Mouse (Mus musculus): ENCODE measurements around the gene Dnah5. TPM values are rescaled to one million over a fixed set of nuclear protein-coding genes. Genes with fewer than 3 reads are reported as not detected.

Dnah5 gene
- polyA plus RNA-seq, 1 experiment from 2014 or later, result not detected

GRCm38 (mm10) chr15:28227316-28227715, 23.8 kb downstream of the Dnah5 start:
- no peaks in the 10 kb centered on the region for H3K36me3 ChIP-seq (replicated peaks; ENCODE audit: insufficient read depth, low read length)
- DNase-seq (no peak), ATAC-seq (no peak)
- no peak overlapping the region for H3K4me2 ChIP-seq (ENCODE audit: low read depth, low read length)
- no peak overlapping the region for H3K4me3 ChIP-seq (ENCODE audit: low read depth, low read length)
- H3K27me3 ChIP-seq (ENCODE audit: insufficient read depth, low read length), result no peaks in the 10 kb centered on the region
- no peaks in the 10 kb centered on the region for H3K9me3 ChIP-seq (ENCODE audit: low read length)
- TF ChIP-seq CTCF (IDR thresholded peaks at IDR 0.05; ENCODE audit: low read depth) (no peak), EP300 (IDR thresholded peaks at IDR 0.05; ENCODE audit: low read depth) (no peak)
- 47% methylated on average over 3 of the region's 3 CpGs for WGBS (ENCODE audit: insufficient replicate concordance)
- no peaks in the 10 kb centered on the region for H3K4me1 ChIP-seq (ENCODE audit: insufficient read depth)
- H3K9ac ChIP-seq (replicated peaks), result no peak overlapping the region
- no peak overlapping the region for H3K27ac ChIP-seq (ENCODE audit: low read depth)

GRCm38 (mm10) chr15:28260250-28260649, 56.7 kb downstream of the Dnah5 start:
- no peak overlapping the region for H3K27ac ChIP-seq (ENCODE audit: low read depth)
- H3K4me2 ChIP-seq (ENCODE audit: low read depth, low read length), result no peak overlapping the region
- no peaks in the 10 kb centered on the region for H3K4me1 ChIP-seq (ENCODE audit: insufficient read depth)
- no peak overlapping the region for H3K9ac ChIP-seq (replicated peaks)
- no peaks in the 10 kb centered on the region for H3K27me3 ChIP-seq (ENCODE audit: insufficient read depth, low read length)
- no peaks in the 10 kb centered on the region for H3K36me3 ChIP-seq (replicated peaks; ENCODE audit: insufficient read depth, low read length)
- no peak for ATAC-seq
- WGBS (ENCODE audit: insufficient replicate concordance), result 40% methylated on average over 1 of the region's 1 CpGs
- H3K4me3 ChIP-seq (ENCODE audit: low read depth, low read length), result no peak overlapping the region
- TF ChIP-seq CTCF (IDR thresholded peaks at IDR 0.05; ENCODE audit: low read depth), result no peak
- no peak for TF ChIP-seq EP300 (IDR thresholded peaks at IDR 0.05; ENCODE audit: low read depth)
- DNase-seq, result no peak
- no peaks in the 10 kb centered on the region for H3K9me3 ChIP-seq (ENCODE audit: low read length)

GRCm38 (mm10) chr15:28299438-28299837, 95.9 kb downstream of the Dnah5 start:
- no peaks in the 10 kb centered on the region for H3K36me3 ChIP-seq (replicated peaks; ENCODE audit: insufficient read depth, low read length)
- no peaks in the 10 kb centered on the region for H3K9me3 ChIP-seq (ENCODE audit: low read length)
- H3K9ac ChIP-seq (replicated peaks), result no peak overlapping the region
- H3K4me1 ChIP-seq (ENCODE audit: insufficient read depth), result no peaks in the 10 kb centered on the region
- no peaks in the 10 kb centered on the region for H3K27me3 ChIP-seq (ENCODE audit: insufficient read depth, low read length)
- TF ChIP-seq CTCF (IDR thresholded peaks at IDR 0.05; ENCODE audit: low read depth), result no peak
- no peak for TF ChIP-seq EP300 (IDR thresholded peaks at IDR 0.05; ENCODE audit: low read depth)
- 62% methylated on average over 4 of the region's 4 CpGs for WGBS (ENCODE audit: insufficient replicate concordance)
- no peak for DNase-seq
- no peak overlapping the region for H3K27ac ChIP-seq (ENCODE audit: low read depth)
- H3K4me2 ChIP-seq (ENCODE audit: low read depth, low read length), result no peak overlapping the region
- H3K4me3 ChIP-seq (ENCODE audit: low read depth, low read length), result no peak overlapping the region
- ATAC-seq, result no peak

- Histone ChIP-seq H3K4me2 (ENCODE audit: low read depth, low read length) (no peak overlapping the region), H3K4me3 (ENCODE audit: low read depth, low read length) (no peak overlapping the region), H3K27me3 (ENCODE audit: insufficient read depth, low read length) (no peaks in the 10 kb centered on the region), H3K4me1 (ENCODE audit: insufficient read depth) (no peaks in the 10 kb centered on the region), H3K36me3 (replicated peaks; ENCODE audit: insufficient read depth, low read length) (no peaks in the 10 kb centered on the region), H3K9ac (replicated peaks) (no peak overlapping the region), H3K9me3 (ENCODE audit: low read length) (no peaks in the 10 kb centered on the region), H3K27ac (ENCODE audit: low read depth) (no peak overlapping the region)
- no peak for TF ChIP-seq CTCF (IDR thresholded peaks at IDR 0.05; ENCODE audit: low read depth)
- TF ChIP-seq EP300 (IDR thresholded peaks at IDR 0.05; ENCODE audit: low read depth), result no peak
- WGBS (ENCODE audit: insufficient replicate concordance), result 69% methylated on average over 8 of the region's 8 CpGs
- ATAC-seq, result no peak
- no peak for DNase-seq
Measured at GRCm38 (mm10) chr15:28307131-28307530, 103.6 kb downstream of the Dnah5 start.

- Histone ChIP-seq H3K4me3 (ENCODE audit: low read depth, low read length) (no peak overlapping the region), H3K36me3 (replicated peaks; ENCODE audit: insufficient read depth, low read length) (no peaks in the 10 kb centered on the region), H3K4me2 (ENCODE audit: low read depth, low read length) (no peak overlapping the region), H3K27me3 (ENCODE audit: insufficient read depth, low read length) (no peaks in the 10 kb centered on the region), H3K9ac (replicated peaks) (no peak overlapping the region), H3K27ac (ENCODE audit: low read depth) (no peak overlapping the region), H3K9me3 (ENCODE audit: low read length) (no peaks in the 10 kb centered on the region), H3K4me1 (ENCODE audit: insufficient read depth) (no peaks in the 10 kb centered on the region)
- DNase-seq (no peak), ATAC-seq (no peak)
- WGBS (ENCODE audit: insufficient replicate concordance), result 86% methylated on average over 2 of the region's 2 CpGs
- TF ChIP-seq CTCF (IDR thresholded peaks at IDR 0.05; ENCODE audit: low read depth) (no peak), EP300 (IDR thresholded peaks at IDR 0.05; ENCODE audit: low read depth) (no peak)
Measured at GRCm38 (mm10) chr15:28307884-28308283, 104.3 kb downstream of the Dnah5 start.

GRCm38 (mm10) chr15:28310516-28310915, 107.0 kb downstream of the Dnah5 start:
- H3K4me2 ChIP-seq (ENCODE audit: low read depth, low read length), result no peak overlapping the region

GRCm38 (mm10) chr15:28313451-28313850, 109.9 kb downstream of the Dnah5 start:
- DNase-seq, result no peak
- Histone ChIP-seq H3K27me3 (ENCODE audit: insufficient read depth, low read length) (no peaks in the 10 kb centered on the region), H3K4me1 (ENCODE audit: insufficient read depth) (no peaks in the 10 kb centered on the region), H3K4me2 (ENCODE audit: low read depth, low read length) (no peak overlapping the region), H3K27ac (ENCODE audit: low read depth) (no peak overlapping the region), H3K9ac (replicated peaks) (no peak overlapping the region), H3K4me3 (ENCODE audit: low read depth, low read length) (no peak overlapping the region), H3K9me3 (ENCODE audit: low read length) (no peaks in the 10 kb centered on the region), H3K36me3 (replicated peaks; ENCODE audit: insufficient read depth, low read length) (no peaks in the 10 kb centered on the region)
- ATAC-seq, result no peak
- 73% methylated on average over 14 of the region's 14 CpGs for WGBS (ENCODE audit: insufficient replicate concordance)
- TF ChIP-seq CTCF (IDR thresholded peaks at IDR 0.05; ENCODE audit: low read depth), result no peak
- no peak for TF ChIP-seq EP300 (IDR thresholded peaks at IDR 0.05; ENCODE audit: low read depth)

More at GRCm38 (mm10) chr15:28310516-28310915, 107.0 kb downstream of the Dnah5 start:
- DNase-seq (no peak), ATAC-seq (no peak)
- TF ChIP-seq EP300 (IDR thresholded peaks at IDR 0.05; ENCODE audit: low read depth), result no peak
- TF ChIP-seq CTCF (IDR thresholded peaks at IDR 0.05; ENCODE audit: low read depth), result no peak
- Histone ChIP-seq H3K27me3 (ENCODE audit: insufficient read depth, low read length) (no peaks in the 10 kb centered on the region), H3K27ac (ENCODE audit: low read depth) (no peak overlapping the region), H3K9me3 (ENCODE audit: low read length) (no peaks in the 10 kb centered on the region), H3K4me1 (ENCODE audit: insufficient read depth) (no peaks in the 10 kb centered on the region), H3K4me3 (ENCODE audit: low read depth, low read length) (no peak overlapping the region), H3K36me3 (replicated peaks; ENCODE audit: insufficient read depth, low read length) (no peaks in the 10 kb centered on the region), H3K9ac (replicated peaks) (no peak overlapping the region)
- WGBS (ENCODE audit: insufficient replicate concordance), result 68% methylated on average over 4 of the region's 4 CpGs
